Mouse (Mus musculus) G1E (cell line): ENCODE measurements around the gene Hook2.

Source experiments
- CTCF ChIP-seq: IDR thresholded peaks from 2 replicates; pipeline ENCODE4 v1.5.1; 2012; ENCODE audit warnings: low read depth, low read length, inconsistent platforms, mixed read lengths
- GATA1 ChIP-seq: IDR thresholded peaks from 2 replicates; pipeline ENCODE4 v1.6.1; 2012; ENCODE audit warnings: borderline replicate concordance, low read length, inconsistent platforms, mixed read lengths

DNA sequence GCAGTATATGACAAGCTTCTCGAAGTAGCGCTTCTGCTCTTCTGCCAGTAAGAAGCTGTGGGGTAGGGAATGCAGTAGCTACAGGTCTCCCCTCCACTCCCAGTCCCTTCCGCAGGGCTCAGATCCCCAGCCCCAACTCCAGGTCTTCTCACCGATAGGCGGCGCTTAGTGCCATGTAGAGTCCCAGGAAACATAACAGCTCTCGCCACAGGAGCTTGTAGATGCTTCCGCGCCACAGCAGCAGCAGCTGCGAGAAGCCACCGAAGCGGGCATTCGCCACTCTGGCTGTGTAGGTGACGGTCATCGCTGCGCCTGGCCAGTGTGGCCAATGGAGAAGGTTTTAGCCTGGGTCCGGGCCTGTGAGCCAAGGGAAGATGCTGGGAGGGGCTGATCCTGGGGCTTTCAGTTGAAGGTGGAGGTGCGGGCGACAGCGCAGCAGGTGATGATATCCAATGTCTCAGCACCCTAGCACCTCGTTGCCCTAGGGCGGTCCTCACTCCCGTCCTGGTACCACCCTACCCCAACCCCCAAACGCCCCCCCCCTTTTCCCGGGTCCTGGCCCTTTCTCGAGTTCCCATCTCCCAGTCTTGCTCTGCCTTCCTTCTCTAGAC lies 22.9 kb downstream of the Hook2 start:
- TF ChIP-seq GATA1 (no peak), CTCF (no peak)
